Mouse (Mus musculus): Measurements from ENCODE around the gene Cmpk1.

DNA sequence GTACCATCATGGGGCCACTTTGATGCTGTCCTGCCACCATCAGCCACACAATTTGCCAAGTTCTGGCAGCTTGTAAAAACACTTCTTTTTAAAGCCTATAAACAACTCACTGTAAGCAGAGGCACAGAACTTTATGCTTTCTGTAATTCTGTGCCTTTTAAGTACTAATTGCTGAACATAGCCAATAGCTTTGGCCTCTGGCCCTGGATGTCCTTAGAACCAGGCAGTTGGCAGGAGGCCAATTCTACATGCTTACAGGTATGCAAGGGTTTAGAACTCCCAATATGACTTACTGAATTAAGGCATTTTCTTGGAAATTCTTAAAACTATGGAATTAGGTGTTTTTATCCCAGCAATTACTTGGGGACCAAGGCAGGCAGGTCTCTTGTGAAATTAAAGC, 29.6 kb downstream of the Cmpk1 start:
- no peak for TF ChIP-seq CTCF (IDR thresholded peaks at IDR 0.05; ENCODE audit: low read depth)
- TF ChIP-seq EP300 (IDR thresholded peaks at IDR 0.05; ENCODE audit: low read depth) = no peak

Data from liver, postnatal 0 days (tissue).